Mouse (Mus musculus) CH12.LX (cell line): ENCODE results near the gene Lgals8. TPM values are rescaled to one million over a fixed set of nuclear protein-coding genes. Genes with fewer than 3 reads are reported as not detected.

ENCODE experiments used
- DNase-seq: peaks from one replicate; pipeline ENCODE4 v3.0.0-alpha.2; 2013; ENCODE audit errors: extremely low read depth
- H3K27ac ChIP-seq: 2 replicates; pipeline ENCODE4 v1.5.1; 2012; ENCODE audit warnings: low read depth, mild to moderate bottlenecking, control low read depth, moderate library complexity; ENCODE audit not compliant: insufficient read depth
- H3K27me3 ChIP-seq: replicated peaks from 2 replicates; pipeline ENCODE3; 2012; ENCODE audit warnings: inconsistent platforms
- H3K36me3 ChIP-seq, 2 experiments: replicated peaks in 1 of 2; 2 replicates each; pipeline versions ENCODE3 to v1.6.1; 2012; ENCODE audit warnings: inconsistent platforms in 1 of 2, low read length in 1 of 2, mild to moderate bottlenecking in 1 of 2, mixed read lengths in 1 of 2, moderate library complexity in 1 of 2; ENCODE audit not compliant: control insufficient read depth in 1 of 2, insufficient read depth in 1 of 2
- H3K4me1 ChIP-seq, 2 experiments: 2 replicates each; pipeline ENCODE4 v1.6.1; 2012; ENCODE audit warnings: inconsistent platforms in 1 of 2, moderate library complexity in 1 of 2; ENCODE audit not compliant: insufficient read depth in 2 of 2, control insufficient read depth in 1 of 2
- H3K4me2 ChIP-seq: 2 replicates; pipeline ENCODE4 v1.6.1; 2012; ENCODE audit warnings: low read depth, mild to moderate bottlenecking, control low read depth; ENCODE audit not compliant: poor library complexity, insufficient read depth, severe bottlenecking
- H3K4me3 ChIP-seq, 3 experiments: fragments of 150-350 bp in 1 of 3; sonication (generic) in 1 of 3; replicated peaks in 1 of 3; 2 replicates each; pipeline versions ENCODE3 to v1.5.1; 2011 to 2012; ENCODE audit warnings: low read depth in 2 of 3, low read length in 2 of 3, mild to moderate bottlenecking in 2 of 3, moderate library complexity in 2 of 3, control low read depth in 1 of 3, improper control_type of control experiment in 1 of 3, inconsistent platforms in 1 of 3, mixed read lengths in 1 of 3; ENCODE audit not compliant: poor library complexity in 1 of 3
- H3K79me2 ChIP-seq: replicated peaks from 2 replicates; pipeline ENCODE4 v1.6.1; 2012; ENCODE audit warnings: mild to moderate bottlenecking, moderate library complexity; ENCODE audit not compliant: control insufficient read depth, poor library complexity, insufficient read depth, severe bottlenecking; ENCODE audit errors: extremely low read depth
- H3K9ac ChIP-seq: 2 replicates; pipeline ENCODE4 v1.6.1; 2012; ENCODE audit warnings: low read depth, mild to moderate bottlenecking, control low read depth, moderate library complexity; ENCODE audit not compliant: insufficient read depth
- H3K9me3 ChIP-seq: replicated peaks from 2 replicates; pipeline ENCODE3; 2012; ENCODE audit warnings: low read length, inconsistent platforms, mixed read lengths
- CHD2 ChIP-seq: IDR thresholded peaks from 2 replicates; pipeline ENCODE4 v1.6.1; 2011; ENCODE audit warnings: low read length, improper control_type of control experiment
- CTCF ChIP-seq, 2 experiments: IDR thresholded peaks in 1 of 2; conservative IDR thresholded peaks in 1 of 2; 2 replicates each; pipeline ENCODE4 v1.5.1; 2011 to 2012; ENCODE audit warnings: low read depth in 2 of 2, low read length in 2 of 2, improper control_type of control experiment in 1 of 2, inconsistent platforms in 1 of 2, mild to moderate bottlenecking in 1 of 2, moderate library complexity in 1 of 2
- ELF1 ChIP-seq: IDR thresholded peaks from 2 replicates; pipeline ENCODE4 v1.6.1; 2014; ENCODE audit warnings: low read depth, mild to moderate bottlenecking, inconsistent platforms, low read length, improper control_type of control experiment
- EP300 ChIP-seq: IDR thresholded peaks from 2 replicates; pipeline ENCODE4 v1.6.1; 2011; ENCODE audit warnings: low read length, improper control_type of control experiment
- ETS1 ChIP-seq: conservative IDR thresholded peaks from 2 replicates; pipeline ENCODE4 v1.6.1; 2012; ENCODE audit warnings: low read depth, mild to moderate bottlenecking, inconsistent platforms, low read length, improper control_type of control experiment, moderate library complexity
- GABPA ChIP-seq: IDR thresholded peaks from 2 replicates; pipeline ENCODE4 v1.6.1; 2012; ENCODE audit warnings: low read depth, low read length, improper control_type of control experiment, inconsistent platforms; ENCODE audit not compliant: insufficient replicate concordance
- HCFC1 ChIP-seq: IDR thresholded peaks from 2 replicates; pipeline ENCODE4 v1.6.1; 2012; ENCODE audit warnings: low read depth, mild to moderate bottlenecking, inconsistent platforms, low read length, improper control_type of control experiment
- IRF4 ChIP-seq: IDR thresholded peaks from 2 replicates; pipeline ENCODE4 v1.6.1; 2014; ENCODE audit warnings: low read depth, mild to moderate bottlenecking, inconsistent platforms, low read length, improper control_type of control experiment
- KAT2A ChIP-seq: IDR thresholded peaks from 2 replicates; pipeline ENCODE4 v1.6.1; 2012; ENCODE audit warnings: low read length, improper control_type of control experiment, inconsistent platforms; ENCODE audit not compliant: insufficient replicate concordance
- MAFK ChIP-seq: IDR thresholded peaks from 2 replicates; pipeline ENCODE4 v1.6.1; 2011; ENCODE audit warnings: low read length, improper control_type of control experiment; ENCODE audit not compliant: insufficient replicate concordance
- MAZ ChIP-seq: IDR thresholded peaks from 2 replicates; pipeline ENCODE4 v1.6.1; 2012; ENCODE audit warnings: low read depth, mild to moderate bottlenecking, inconsistent platforms, low read length, improper control_type of control experiment, moderate library complexity
- MXI1 ChIP-seq: IDR thresholded peaks from 2 replicates; pipeline ENCODE4 v1.6.1; 2011; ENCODE audit warnings: mild to moderate bottlenecking, low read depth, low read length, improper control_type of control experiment
- MYC ChIP-seq: IDR thresholded peaks from 2 replicates; pipeline ENCODE4 v1.6.1; 2011; ENCODE audit warnings: low read depth, mild to moderate bottlenecking, improper control_type of control experiment, low read length
- NELFE ChIP-seq: IDR thresholded peaks from 2 replicates; pipeline ENCODE4 v1.6.1; 2011; ENCODE audit warnings: low read depth, low read length, improper control_type of control experiment
- POLR2A ChIP-seq: IDR thresholded peaks from 2 replicates; pipeline ENCODE4 v1.6.1; 2011; ENCODE audit warnings: low read depth, mild to moderate bottlenecking, improper control_type of control experiment, low read length
- POLR2AphosphoS2 ChIP-seq: IDR thresholded peaks from 2 replicates; pipeline ENCODE4 v1.6.1; 2011; ENCODE audit warnings: low read depth, low read length, improper control_type of control experiment
- RCOR1 ChIP-seq: conservative IDR thresholded peaks from 2 replicates; pipeline ENCODE4 v1.6.1; 2012; ENCODE audit warnings: low read depth, mild to moderate bottlenecking, inconsistent platforms, low read length, improper control_type of control experiment
- SMC3 ChIP-seq: IDR thresholded peaks from 2 replicates; pipeline ENCODE4 v1.6.1; 2011; ENCODE audit warnings: low read depth, low read length, improper control_type of control experiment
- TBP ChIP-seq: conservative IDR thresholded peaks from 2 replicates; pipeline ENCODE4 v1.6.1; 2011; ENCODE audit warnings: low read depth, low read length, improper control_type of control experiment
- ZMIZ1 ChIP-seq: IDR thresholded peaks from 2 replicates; pipeline ENCODE4 v1.6.1; 2012; ENCODE audit warnings: low read depth, mild to moderate bottlenecking, inconsistent platforms, low read length, improper control_type of control experiment
- dilution Hi-C: fragments of 300-500 bp; cut with MboI; formaldehyde crosslinking; loops from 2 replicates; pipeline ENCODE4 v1.14.3; 2020; ENCODE audit warnings: low sequenced_read_pairs; ENCODE audit not compliant: extremely low pct_unique_long_range_greater_than_20kb, extremely low pct_ligation_motif_present
- in situ Hi-C: fragments of 300-500 bp; cut with MboI; formaldehyde crosslinking; loops from 3 replicates; pipeline ENCODE4 v1.14.3; 2019; ENCODE audit warnings: low sequenced_read_pairs, low pct_ligation_motif_present, low pct_unique_long_range_greater_than_20kb, mixed read lengths
- polyA plus RNA-seq: library from polyadenylated mRNA; unstranded; fragments of >175 nt; gene quantifications from 2 replicates; pipeline ENCODE4 v1.2.1, GENCODE M21; 2012; ENCODE audit warnings: low read depth; ENCODE audit not compliant: insufficient read length
- total RNA-seq, 2 experiments: library from RNA; depleted of rRNA; stranded (reverse); fragments of 300-350 nt in 1 of 2; fragments of >200 nt in 1 of 2; gene quantifications; 2 replicates each; pipeline ENCODE4 v1.2.3; 2012 to 2014

Gene Lgals8
- total and polyA plus RNA-seq, 3 experiments, result 15.8 to 23.5 (median 18.4) TPM

DNA sequence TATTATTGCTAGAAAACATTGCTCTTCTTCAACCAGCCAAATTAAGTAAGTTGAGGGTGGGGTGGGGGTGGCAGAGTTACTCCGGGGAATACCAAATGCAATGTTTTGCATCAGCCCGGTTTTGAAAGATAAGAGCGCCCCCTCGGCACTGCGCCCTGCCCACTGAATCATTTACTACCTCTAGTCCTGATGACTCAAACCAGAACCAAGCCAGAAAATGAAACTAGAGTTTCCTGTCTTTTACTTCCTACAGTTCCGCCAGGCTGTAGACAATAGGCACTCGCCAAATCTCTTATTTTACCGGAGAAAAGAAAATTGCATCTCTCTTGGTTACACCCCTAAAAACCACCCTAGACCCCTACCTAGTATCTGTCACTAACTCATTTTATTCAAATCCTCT lies 4.3 kb downstream of the Lgals8 start (continued):
- peak; percentile 94 for TF ChIP-seq EP300
- peak; percentile 86 for TF ChIP-seq CHD2

DNA sequence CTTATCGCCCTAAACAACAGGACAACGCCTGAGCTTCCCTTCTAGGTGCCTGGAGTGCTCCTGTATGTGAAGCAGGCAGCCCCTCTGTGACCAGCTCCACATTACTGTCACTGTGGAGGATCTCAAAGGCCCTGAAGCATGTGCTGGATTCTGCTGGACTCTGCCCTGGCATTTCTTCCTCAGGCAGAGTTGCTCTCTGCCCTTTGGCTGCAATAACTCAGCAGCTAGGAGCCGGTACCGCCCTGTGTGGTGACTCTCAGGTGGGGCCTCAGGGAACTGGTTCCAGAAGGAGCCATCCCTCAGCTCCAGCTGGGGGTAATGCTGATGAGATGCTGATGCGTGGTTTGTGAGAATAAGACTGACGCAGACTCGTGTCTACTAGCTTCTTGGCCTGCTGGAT lies 8.0 kb downstream of the Lgals8 start:
- in situ Hi-C loops (no loop called here), dilution Hi-C loops (no loop called here)
- TF ChIP-seq ZMIZ1, result no peak
- no peak for TF ChIP-seq SMC3
- TF ChIP-seq CTCF (conservative IDR thresholded peaks at IDR 0.05 in 1 of 2, IDR thresholded peaks at IDR 0.05 in 1 of 2; ENCODE audit: low read depth in 2 of 2, low read length in 2 of 2), result no peak
- TF ChIP-seq IRF4, result no peak
- no peak for TF ChIP-seq HCFC1
- no peak for TF ChIP-seq MYC
- TF ChIP-seq ETS1, result no peak
- no peak for TF ChIP-seq MXI1
- no peak for TF ChIP-seq MAZ
- TF ChIP-seq RCOR1, result no peak
- TF ChIP-seq KAT2A, result no peak
- TF ChIP-seq POLR2AphosphoS2, result no peak
- no peak for TF ChIP-seq GABPA
- TF ChIP-seq, all 38 proteins: peak for 0
- H3K4me3 ChIP-seq, result no peak overlapping the region
- no peaks in the 10 kb centered on the region for H3K27me3 ChIP-seq
- no peak overlapping the region for H3K9ac ChIP-seq
- peaks cover 4 to 13% of the 10 kb centered on the region in 2 experiments for H3K4me1 ChIP-seq
- no peak for DNase-seq
- no peak overlapping the region for H3K4me2 ChIP-seq
- H3K36me3 ChIP-seq, result peaks cover 61 to 76% of the 10 kb centered on the region in 2 experiments
- 0 out of 2 replicates have a peak, but pooled peaks cover 4% of the 10 kb centered on the region for H3K79me2 ChIP-seq
- no peak overlapping the region for H3K27ac ChIP-seq
- H3K9me3 ChIP-seq, result no peaks in the 10 kb centered on the region

DNA sequence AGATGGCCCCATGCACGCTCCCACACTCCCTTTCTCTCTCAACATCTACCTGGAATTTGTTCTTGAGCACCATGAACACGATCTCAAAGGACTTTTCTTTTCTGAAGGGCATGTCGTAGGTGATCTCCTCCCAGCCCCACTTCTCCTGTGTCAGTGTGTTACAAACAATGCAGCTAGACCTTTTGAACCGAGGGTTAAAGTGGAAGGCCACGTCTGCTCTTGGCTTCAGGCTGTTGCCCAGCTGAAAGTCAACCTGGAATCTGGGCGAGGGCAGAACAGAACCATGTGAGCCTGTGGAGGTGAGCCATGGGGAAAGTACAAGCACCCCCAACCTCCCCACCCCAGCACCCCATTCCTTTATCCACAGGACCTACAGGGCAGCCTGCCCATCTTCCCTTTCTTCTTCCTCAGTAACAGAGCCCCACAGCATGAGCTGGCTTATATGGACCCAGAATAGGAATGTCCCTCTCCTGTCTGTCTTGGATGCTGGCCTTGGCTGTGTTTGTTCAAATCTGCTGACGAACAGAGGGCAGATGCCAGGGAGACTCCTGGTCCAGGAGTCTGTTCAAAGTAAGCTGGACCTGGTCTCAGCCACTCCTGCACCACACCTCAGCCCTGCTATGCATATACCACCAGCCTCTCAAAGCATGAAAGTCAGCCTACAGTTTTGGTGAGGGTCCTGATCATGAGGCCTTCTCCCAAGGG lies 9.9 kb downstream of the Lgals8 start:
- in situ Hi-C loops, result no loop called here
- H3K27ac ChIP-seq, result no peak overlapping the region
- H3K4me2 ChIP-seq, result no peak overlapping the region
- peaks cover 3 to 8% of the 10 kb centered on the region in 2 experiments for H3K4me1 ChIP-seq
- TF ChIP-seq MXI1 (no peak), NELFE (no peak), MAZ (no peak), MAFK (no peak), ELF1 (no peak), POLR2AphosphoS2 (no peak), POLR2A (no peak), TBP (no peak), SMC3 (no peak)
- H3K79me2 ChIP-seq, result 0 out of 2 replicates have a peak, but pooled peaks cover 3% of the 10 kb centered on the region
- H3K4me3 ChIP-seq, result no peak overlapping the region
- H3K9me3 ChIP-seq, result no peaks in the 10 kb centered on the region
- no peak overlapping the region for H3K9ac ChIP-seq
- H3K27me3 ChIP-seq, result no peaks in the 10 kb centered on the region
- H3K36me3 ChIP-seq, result peaks cover 70 to 86% of the 10 kb centered on the region in 2 experiments
- dilution Hi-C loops, result no loop called here
- no peak for DNase-seq
